Mouse (Mus musculus): ENCODE results near the gene Ppp2ca. TPM values are rescaled to one million over a fixed set of nuclear protein-coding genes. Genes with fewer than 3 reads are reported as not detected.
"Not testable (repeated sequence)": the region's sequence is repeated elsewhere in the genome, so short reads cannot be mapped to it uniquely, and the experiment has no call there.

The Ppp2ca gene
- polyA plus RNA-seq, 1 experiment from 2014 or later = 59.1 TPM

GRCm38 (mm10) chr11:52099031-52099761 is 715 bp downstream of the Ppp2ca start:
- H3K9me3 ChIP-seq (replicated peaks) = no peaks in the 10 kb centered on the region
- ATAC-seq = peak; percentile 67
- peak overlapping the region; percentile 84 for H3K4me2 ChIP-seq
- H3K9ac ChIP-seq = peak overlapping the region; percentile 100
- under 1% methylated on average over 70 of the region's 72 CpGs for WGBS (ENCODE audit: insufficient replicate concordance)
- peak overlapping the region; percentile 100 for H3K4me3 ChIP-seq
- H3K27ac ChIP-seq = peak overlapping the region; percentile 100
- H3K27me3 ChIP-seq (replicated peaks) = no peaks in the 10 kb centered on the region
- H3K4me1 ChIP-seq = peaks cover 56% of the 10 kb centered on the region
- peaks cover 9% of the 10 kb centered on the region for H3K36me3 ChIP-seq

- Histone ChIP-seq H3K9me3 (replicated peaks) (no peaks in the 10 kb centered on the region), H3K4me1 (peaks cover 62% of the 10 kb centered on the region), H3K27me3 (replicated peaks) (no peaks in the 10 kb centered on the region), H3K36me3 (peaks cover 9% of the 10 kb centered on the region), H3K27ac (peak overlapping the region; percentile 100), H3K4me2 (peak overlapping the region; percentile 84), H3K4me3 (peak overlapping the region; percentile 100), H3K9ac (peak overlapping the region; percentile 100)
- WGBS (ENCODE audit: insufficient replicate concordance) = 1% methylated on average over 7 of the region's 7 CpGs
- no peak for ATAC-seq
These were observed 1.3 kb downstream of the Ppp2ca start for GRCm38 (mm10) chr11:52099771-52100219.

GRCm38 (mm10) chr11:52102977-52103376 is 4.5 kb downstream of the Ppp2ca start:
- Histone ChIP-seq H3K4me3 (no peak overlapping the region), H3K9ac (no peak overlapping the region), H3K9me3 (replicated peaks) (no peaks in the 10 kb centered on the region), H3K4me1 (peaks cover 72% of the 10 kb centered on the region), H3K27ac (0 out of 2 replicates have a peak overlapping the region, but pooled peaks have one; percentile 10), H3K36me3 (peaks cover 15% of the 10 kb centered on the region), H3K27me3 (replicated peaks) (no peaks in the 10 kb centered on the region), H3K4me2 (0 out of 2 replicates have a peak overlapping the region, but pooled peaks have one; percentile 8)
- WGBS (ENCODE audit: insufficient replicate concordance) = 71% methylated on average over 4 of the region's 4 CpGs
- no peak for ATAC-seq

GRCm38 (mm10) chr11:52105503-52105902 is 7.0 kb downstream of the Ppp2ca start:
- no peak for ATAC-seq
- Histone ChIP-seq H3K4me1 (peaks cover 84% of the 10 kb centered on the region), H3K27ac (0 out of 2 replicates have a peak overlapping the region, but pooled peaks have one; percentile 20), H3K36me3 (peaks cover 15% of the 10 kb centered on the region), H3K4me3 (no peak overlapping the region), H3K9ac (no peak overlapping the region), H3K27me3 (replicated peaks) (no peaks in the 10 kb centered on the region), H3K4me2 (no peak overlapping the region), H3K9me3 (replicated peaks) (no peaks in the 10 kb centered on the region)

GRCm38 (mm10) chr11:52106037-52106436 is 7.6 kb downstream of the Ppp2ca start:
- H3K27me3 ChIP-seq (replicated peaks) = no peaks in the 10 kb centered on the region
- H3K36me3 ChIP-seq = peaks cover 12% of the 10 kb centered on the region
- H3K4me1 ChIP-seq = peaks cover 80% of the 10 kb centered on the region
- H3K9ac ChIP-seq = no peak overlapping the region
- H3K4me3 ChIP-seq = no peak overlapping the region
- ATAC-seq = no peak
- H3K9me3 ChIP-seq (replicated peaks) = no peaks in the 10 kb centered on the region
- H3K4me2 ChIP-seq = no peak overlapping the region
- 68% methylated on average over 2 of the region's 2 CpGs for WGBS (ENCODE audit: insufficient replicate concordance)
- 0 out of 2 replicates have a peak overlapping the region, but pooled peaks have one; percentile 20 for H3K27ac ChIP-seq

- no peak overlapping the region for H3K9ac ChIP-seq
- H3K4me1 ChIP-seq = peaks cover 80% of the 10 kb centered on the region
- H3K27ac ChIP-seq = no peak overlapping the region
These were observed 8.0 kb downstream of the Ppp2ca start for GRCm38 (mm10) chr11:52106438-52106837.

GRCm38 (mm10) chr11:52108796-52109195 is 10.3 kb downstream of the Ppp2ca start:
- no peak overlapping the region for H3K27ac ChIP-seq
- H3K9ac ChIP-seq = no peak overlapping the region
- H3K9me3 ChIP-seq (replicated peaks) = no peaks in the 10 kb centered on the region
- no peak overlapping the region for H3K4me3 ChIP-seq
- no peaks in the 10 kb centered on the region for H3K27me3 ChIP-seq (replicated peaks)
- peaks cover 21% of the 10 kb centered on the region for H3K36me3 ChIP-seq
- no peak overlapping the region for H3K4me2 ChIP-seq
- ATAC-seq = no peak
- 73% methylated on average over 5 of the region's 5 CpGs for WGBS (ENCODE audit: insufficient replicate concordance)
- H3K4me1 ChIP-seq = peaks cover 73% of the 10 kb centered on the region

More at GRCm38 (mm10) chr11:52106438-52106837, 8.0 kb downstream of the Ppp2ca start:
- no peak for ATAC-seq
- Histone ChIP-seq H3K4me2 (no peak overlapping the region), H3K9me3 (replicated peaks) (no peaks in the 10 kb centered on the region), H3K36me3 (peaks cover 8% of the 10 kb centered on the region), H3K4me3 (no peak overlapping the region), H3K27me3 (replicated peaks) (no peaks in the 10 kb centered on the region)
- WGBS (ENCODE audit: insufficient replicate concordance) = 90% methylated on average over 1 of the region's 1 CpGs

GRCm38 (mm10) chr11:52109421-52109820 is 10.9 kb downstream of the Ppp2ca start:
- no peak for ATAC-seq
- H3K4me1 ChIP-seq = peaks cover 75% of the 10 kb centered on the region
- H3K36me3 ChIP-seq = peaks cover 27% of the 10 kb centered on the region
- H3K27me3 ChIP-seq (replicated peaks) = no peaks in the 10 kb centered on the region
- H3K4me2 ChIP-seq = no peak overlapping the region
- no peaks in the 10 kb centered on the region for H3K9me3 ChIP-seq (replicated peaks)
- no peak overlapping the region for H3K9ac ChIP-seq
- no peak overlapping the region for H3K4me3 ChIP-seq
- WGBS (ENCODE audit: insufficient replicate concordance) = 77% methylated on average over 1 of the region's 1 CpGs
- no peak overlapping the region for H3K27ac ChIP-seq

- H3K36me3 ChIP-seq = peaks cover 81% of the 10 kb centered on the region
- H3K9ac ChIP-seq = no peak overlapping the region
- H3K27ac ChIP-seq = peak overlapping the region; percentile 80
- no peaks in the 10 kb centered on the region for H3K27me3 ChIP-seq (replicated peaks)
- WGBS (ENCODE audit: insufficient replicate concordance) = 42% methylated on average over 3 of the region's 3 CpGs
- no peaks in the 10 kb centered on the region for H3K9me3 ChIP-seq (replicated peaks)
- 0 out of 2 replicates have a peak overlapping the region, but pooled peaks have one; percentile 14 for H3K4me3 ChIP-seq
- peaks cover 57% of the 10 kb centered on the region for H3K4me1 ChIP-seq
- ATAC-seq = peak; percentile 93
- H3K4me2 ChIP-seq = peak overlapping the region; percentile 49
These were observed 17.0 kb downstream of the Ppp2ca start for GRCm38 (mm10) chr11:52115479-52115878.

GRCm38 (mm10) chr11:52116117-52116516 is 17.6 kb downstream of the Ppp2ca start:
- ATAC-seq = peak; percentile 21; the same call in 1 of the 2 replicates
- not testable (repeated sequence) for H3K4me3 ChIP-seq

GRCm38 (mm10) chr11:52117156-52117555 is 18.7 kb downstream of the Ppp2ca start:
- peaks cover 49% of the 10 kb centered on the region for H3K4me1 ChIP-seq
- peaks cover 97% of the 10 kb centered on the region for H3K36me3 ChIP-seq
- H3K9ac ChIP-seq = no peak overlapping the region
- H3K27me3 ChIP-seq (replicated peaks) = no peaks in the 10 kb centered on the region
- H3K27ac ChIP-seq = no peak overlapping the region
- no peaks in the 10 kb centered on the region for H3K9me3 ChIP-seq (replicated peaks)
- H3K4me3 ChIP-seq = no peak overlapping the region
- no peak for ATAC-seq
- H3K4me2 ChIP-seq = no peak overlapping the region
- WGBS (ENCODE audit: insufficient replicate concordance) = 84% methylated on average over 7 of the region's 7 CpGs

More at GRCm38 (mm10) chr11:52116117-52116516, 17.6 kb downstream of the Ppp2ca start:
- H3K9me3 ChIP-seq (replicated peaks); H3K9ac ChIP-seq; H3K27me3 ChIP-seq (replicated peaks): not testable (repeated sequence)
- peaks cover 55% of the 10 kb centered on the region for H3K4me1 ChIP-seq
- peaks cover 87% of the 10 kb centered on the region for H3K36me3 ChIP-seq
- WGBS (ENCODE audit: insufficient replicate concordance) = 65% methylated on average over 6 of the region's 6 CpGs
- H3K4me2 ChIP-seq = peak overlapping the region; percentile 49
- peak overlapping the region; percentile 80 for H3K27ac ChIP-seq

GRCm38 (mm10) chr11:52120415-52120814 is 21.9 kb downstream of the Ppp2ca start:
- not testable (repeated sequence) for H3K9me3 ChIP-seq (replicated peaks); H3K4me3 ChIP-seq

More at GRCm38 (mm10) chr11:52120415-52120814, 21.9 kb downstream of the Ppp2ca start:
- H3K27ac ChIP-seq; H3K27me3 ChIP-seq (replicated peaks); H3K4me2 ChIP-seq; ATAC-seq; H3K9ac ChIP-seq: not testable (repeated sequence)
- Histone ChIP-seq H3K36me3 (peaks cover 99% of the 10 kb centered on the region), H3K4me1 (peaks cover 36% of the 10 kb centered on the region)
